Mouse (Mus musculus) intestine, embryonic 15.5 days (tissue): Measurements from ENCODE around the gene Cluap1. TPM values are rescaled to one million over a fixed set of nuclear protein-coding genes. Genes with fewer than 3 reads are reported as not detected.

Experiments used
- ATAC-seq: fragments of 200-750 bp; cut with Nextera tagmentation; 2 replicates; pipeline ENCODE4 v1.8.0; 2017; ENCODE audit warnings: moderate TSS enrichment, moderate library complexity
- H3K27ac ChIP-seq: fragments of 300-500 bp; sonication (generic); 2 replicates; pipeline ENCODE4 v1.5.1; 2015; ENCODE audit warnings: mild to moderate bottlenecking, inconsistent platforms
- H3K27me3 ChIP-seq: fragments of 300-500 bp; sonication (generic); replicated peaks from 2 replicates; pipeline ENCODE4 v1.6.1; 2015; ENCODE audit warnings: inconsistent platforms
- H3K36me3 ChIP-seq: fragments of 300-500 bp; sonication (generic); 2 replicates; pipeline ENCODE4 v1.6.1; 2015; ENCODE audit warnings: inconsistent platforms
- H3K4me1 ChIP-seq: fragments of 300-500 bp; sonication (generic); replicated peaks from 2 replicates; pipeline ENCODE4 v1.6.1; 2015; ENCODE audit warnings: inconsistent platforms
- H3K4me2 ChIP-seq: fragments of 300-500 bp; sonication (generic); replicated peaks from 2 replicates; pipeline ENCODE4 v1.6.1; 2015; ENCODE audit warnings: mild to moderate bottlenecking, inconsistent platforms
- H3K4me3 ChIP-seq: fragments of 300-500 bp; sonication (generic); replicated peaks from 2 replicates; pipeline ENCODE4 v1.5.1; 2015; ENCODE audit warnings: inconsistent platforms
- H3K9ac ChIP-seq: fragments of 300-500 bp; sonication (generic); 2 replicates; pipeline ENCODE4 v1.6.1; 2015; ENCODE audit warnings: inconsistent platforms
- H3K9me3 ChIP-seq: fragments of 300-500 bp; sonication (generic); 2 replicates; pipeline ENCODE4 v1.6.1; 2016; ENCODE audit warnings: inconsistent platforms
- whole genome bisulfite sequencing: fragments of 180-500 bp; shearing (Covaris S2); methylation state at CpG from one replicate; pipeline ENCODE4 v1.1.7; 2015; 5-methylcytosine and 5-hydroxymethylcytosine counted together
- polyA plus RNA-seq: library from polyadenylated mRNA; unstranded; fragments of >200 nt; fragmentation: Nextera tagmentation; extraction: Ambion mirVana; gene quantifications from 2 replicates; pipeline ENCODE4 v1.2.1, GENCODE M21; 2015

Gene Cluap1
- polyA plus RNA-seq, 1 experiment from 2014 or later = 21.5 TPM

- no peaks in the 10 kb centered on the region for H3K9me3 ChIP-seq
- ATAC-seq = no peak
- peak overlapping the region; percentile 33; the same call in 1 of the 2 replicates for H3K27ac ChIP-seq
- H3K27me3 ChIP-seq = no peaks in the 10 kb centered on the region
- WGBS = 80% methylated on average over 6 of the region's 6 CpGs
- peaks cover 37% of the 10 kb centered on the region for H3K36me3 ChIP-seq
- H3K9ac ChIP-seq = no peak overlapping the region
- H3K4me3 ChIP-seq = no peak overlapping the region
- no peak overlapping the region for H3K4me2 ChIP-seq
- 0 out of 2 replicates have a peak, but pooled peaks cover 3% of the 10 kb centered on the region for H3K4me1 ChIP-seq
These were observed 12.6 kb upstream of the Cluap1 start for GRCm38 (mm10) chr16:3896046-3896445.

- Histone ChIP-seq H3K36me3 (peaks cover 41% of the 10 kb centered on the region), H3K9me3 (no peaks in the 10 kb centered on the region), H3K4me1 (0 out of 2 replicates have a peak, but pooled peaks cover 3% of the 10 kb centered on the region), H3K4me2 (no peak overlapping the region), H3K27ac (no peak overlapping the region), H3K4me3 (no peak overlapping the region), H3K9ac (no peak overlapping the region), H3K27me3 (no peaks in the 10 kb centered on the region)
- peak; percentile 75 for ATAC-seq
- WGBS = 77% methylated on average over 1 of the region's 1 CpGs
These were observed 12.0 kb upstream of the Cluap1 start for GRCm38 (mm10) chr16:3896553-3896952.

GRCm38 (mm10) chr16:3907471-3907870 is 1.1 kb upstream of the Cluap1 start:
- no peak for ATAC-seq
- Histone ChIP-seq H3K36me3 (peaks cover 16% of the 10 kb centered on the region; the same call in 1 of the 2 replicates), H3K4me1 (0 out of 2 replicates have a peak, but pooled peaks cover 3% of the 10 kb centered on the region), H3K4me2 (no peak overlapping the region), H3K9ac (no peak overlapping the region), H3K4me3 (no peak overlapping the region), H3K9me3 (no peaks in the 10 kb centered on the region), H3K27ac (no peak overlapping the region), H3K27me3 (no peaks in the 10 kb centered on the region)
- WGBS = 78% methylated on average over 2 of the region's 2 CpGs

GRCm38 (mm10) chr16:3909118-3909517 is 517 bp downstream of the Cluap1 start:
- H3K9ac ChIP-seq = peak overlapping the region; percentile 51
- ATAC-seq = no peak
- H3K9me3 ChIP-seq = no peaks in the 10 kb centered on the region
- peak overlapping the region; percentile 78 for H3K4me2 ChIP-seq
- peaks cover 12% of the 10 kb centered on the region; the same call in 1 of the 2 replicates for H3K36me3 ChIP-seq
- peak overlapping the region; percentile 57 for H3K4me3 ChIP-seq
- 4% methylated on average over 20 of the region's 20 CpGs for WGBS
- H3K27ac ChIP-seq = peak overlapping the region; percentile 29; the same call in 1 of the 2 replicates
- no peaks in the 10 kb centered on the region for H3K27me3 ChIP-seq
- H3K4me1 ChIP-seq = 0 out of 2 replicates have a peak, but pooled peaks cover 3% of the 10 kb centered on the region

- H3K4me1 ChIP-seq = no peaks in the 10 kb centered on the region
- ATAC-seq = no peak
- H3K27me3 ChIP-seq = no peaks in the 10 kb centered on the region
- H3K9me3 ChIP-seq = no peaks in the 10 kb centered on the region
- H3K4me2 ChIP-seq = no peak overlapping the region
- no peak overlapping the region for H3K27ac ChIP-seq
- 95% methylated on average over 2 of the region's 2 CpGs for WGBS
- no peak overlapping the region for H3K4me3 ChIP-seq
- H3K36me3 ChIP-seq = peaks cover 13% of the 10 kb centered on the region
- H3K9ac ChIP-seq = no peak overlapping the region
These were observed 12.2 kb downstream of the Cluap1 start for GRCm38 (mm10) chr16:3920756-3921155.

GRCm38 (mm10) chr16:3923515-3923914 is 14.9 kb downstream of the Cluap1 start:
- Histone ChIP-seq H3K4me2 (no peak overlapping the region), H3K27me3 (no peaks in the 10 kb centered on the region), H3K9ac (no peak overlapping the region), H3K27ac (no peak overlapping the region), H3K36me3 (peaks cover 13% of the 10 kb centered on the region), H3K4me1 (no peaks in the 10 kb centered on the region), H3K9me3 (no peaks in the 10 kb centered on the region), H3K4me3 (no peak overlapping the region)
- WGBS = 90% methylated on average over 3 of the region's 3 CpGs
- ATAC-seq = no peak

- Histone ChIP-seq H3K36me3 (peaks cover 13% of the 10 kb centered on the region), H3K9me3 (no peaks in the 10 kb centered on the region), H3K9ac (no peak overlapping the region), H3K4me1 (no peaks in the 10 kb centered on the region), H3K27ac (no peak overlapping the region), H3K27me3 (no peaks in the 10 kb centered on the region), H3K4me3 (no peak overlapping the region), H3K4me2 (no peak overlapping the region)
- WGBS = 83% methylated on average over 4 of the region's 4 CpGs
- ATAC-seq = no peak
These were observed 15.4 kb downstream of the Cluap1 start for GRCm38 (mm10) chr16:3923966-3924365.

- H3K4me2 ChIP-seq = no peak overlapping the region
- H3K27ac ChIP-seq = no peak overlapping the region
- ATAC-seq = no peak
- H3K27me3 ChIP-seq = no peaks in the 10 kb centered on the region
- no peak overlapping the region for H3K9ac ChIP-seq
- no peaks in the 10 kb centered on the region for H3K9me3 ChIP-seq
- H3K4me3 ChIP-seq = no peak overlapping the region
- 20% methylated on average over 1 of the region's 1 CpGs for WGBS
- peaks cover 13% of the 10 kb centered on the region for H3K36me3 ChIP-seq
- no peaks in the 10 kb centered on the region for H3K4me1 ChIP-seq
These were observed 20.0 kb downstream of the Cluap1 start for GRCm38 (mm10) chr16:3928582-3928981.

- no peak for ATAC-seq
- Histone ChIP-seq H3K4me3 (no peak overlapping the region), H3K9ac (no peak overlapping the region), H3K27ac (no peak overlapping the region), H3K9me3 (no peaks in the 10 kb centered on the region), H3K27me3 (no peaks in the 10 kb centered on the region), H3K36me3 (peaks cover 10% of the 10 kb centered on the region), H3K4me1 (no peaks in the 10 kb centered on the region), H3K4me2 (no peak overlapping the region)
- 71% methylated on average over 7 of the region's 7 CpGs for WGBS
These were observed 20.6 kb downstream of the Cluap1 start for GRCm38 (mm10) chr16:3929151-3929550.

GRCm38 (mm10) chr16:3933536-3933935 is 24.9 kb downstream of the Cluap1 start:
- no peaks in the 10 kb centered on the region for H3K27me3 ChIP-seq
- H3K27ac ChIP-seq = no peak overlapping the region
- no peaks in the 10 kb centered on the region for H3K9me3 ChIP-seq
- H3K4me3 ChIP-seq = no peak overlapping the region
- H3K4me2 ChIP-seq = no peak overlapping the region
- H3K9ac ChIP-seq = no peak overlapping the region
- no peak for ATAC-seq
- H3K36me3 ChIP-seq = peaks cover 12% of the 10 kb centered on the region
- no peaks in the 10 kb centered on the region for H3K4me1 ChIP-seq
- WGBS = 89% methylated on average over 6 of the region's 6 CpGs

- ATAC-seq = no peak
- Histone ChIP-seq H3K27ac (no peak overlapping the region), H3K4me2 (no peak overlapping the region), H3K9ac (no peak overlapping the region), H3K27me3 (no peaks in the 10 kb centered on the region), H3K36me3 (peaks cover 18% of the 10 kb centered on the region), H3K4me3 (no peak overlapping the region), H3K4me1 (no peaks in the 10 kb centered on the region), H3K9me3 (no peaks in the 10 kb centered on the region)
- 96% methylated on average over 1 of the region's 1 CpGs for WGBS
These were observed 25.5 kb downstream of the Cluap1 start for GRCm38 (mm10) chr16:3934091-3934490.

- ATAC-seq = no peak
- Histone ChIP-seq H3K9me3 (no peaks in the 10 kb centered on the region), H3K4me2 (no peak overlapping the region), H3K27me3 (no peaks in the 10 kb centered on the region), H3K36me3 (peaks cover 20% of the 10 kb centered on the region), H3K9ac (no peak overlapping the region), H3K27ac (no peak overlapping the region), H3K4me3 (no peak overlapping the region), H3K4me1 (no peaks in the 10 kb centered on the region)
- 90% methylated on average over 4 of the region's 4 CpGs for WGBS
These were observed 26.1 kb downstream of the Cluap1 start for GRCm38 (mm10) chr16:3934701-3935100.

- Histone ChIP-seq H3K4me1 (no peaks in the 10 kb centered on the region), H3K4me2 (no peak overlapping the region), H3K27me3 (no peaks in the 10 kb centered on the region), H3K9me3 (no peaks in the 10 kb centered on the region), H3K36me3 (no peaks in the 10 kb centered on the region), H3K4me3 (no peak overlapping the region), H3K9ac (no peak overlapping the region), H3K27ac (no peak overlapping the region)
- 86% methylated on average over 1 of the region's 1 CpGs for WGBS
- ATAC-seq = no peak
These were observed 42.5 kb downstream of the Cluap1 start for GRCm38 (mm10) chr16:3951141-3951540.
